Mouse (Mus musculus) neural tube, embryonic 12.5 days (tissue): ENCODE results near the gene Ganab. TPM values are rescaled to one million over a fixed set of nuclear protein-coding genes. Genes with fewer than 3 reads are reported as not detected.
"Not testable (repeated sequence)": the region's sequence is repeated elsewhere in the genome, so short reads cannot be mapped to it uniquely, and the experiment has no call there.

Source experiments
- ATAC-seq: fragments of 200-750 bp; cut with Nextera tagmentation; 2 replicates; pipeline ENCODE4 v1.8.0; 2017; ENCODE audit warnings: low read depth, mild to moderate bottlenecking, moderate TSS enrichment, moderate library complexity; ENCODE audit not compliant: low FRiP score
- H3K27ac ChIP-seq: fragments of 300-500 bp; sonication (generic); 2 replicates; pipeline ENCODE4 v1.5.1; 2016
- H3K27me3 ChIP-seq: fragments of 300-500 bp; sonication (generic); replicated peaks from 2 replicates; pipeline ENCODE4 v1.6.1; 2016; ENCODE audit warnings: mild to moderate bottlenecking
- H3K36me3 ChIP-seq: fragments of 300-500 bp; sonication (generic); 2 replicates; pipeline ENCODE4 v1.6.1; 2016; ENCODE audit warnings: mild to moderate bottlenecking
- H3K4me1 ChIP-seq: fragments of 300-500 bp; sonication (generic); 2 replicates; pipeline ENCODE4 v1.6.1; 2016
- H3K4me2 ChIP-seq: fragments of 300-500 bp; sonication (generic); replicated peaks from 2 replicates; pipeline ENCODE4 v1.6.1; 2016; ENCODE audit warnings: mild to moderate bottlenecking
- H3K4me3 ChIP-seq: fragments of 300-500 bp; sonication (generic); 2 replicates; pipeline ENCODE4 v1.5.1; 2016
- H3K9ac ChIP-seq: fragments of 300-500 bp; sonication (generic); 2 replicates; pipeline ENCODE4 v1.6.1; 2016; ENCODE audit warnings: mild to moderate bottlenecking
- H3K9me3 ChIP-seq: fragments of 300-500 bp; sonication (generic); 2 replicates; pipeline ENCODE4 v1.6.1; 2016; ENCODE audit warnings: mild to moderate bottlenecking
- WGBS: fragments of 180-500 bp; shearing (Covaris S2); methylation state at CpG from one replicate; pipeline ENCODE4 v1.1.7; 2016; 5-methylcytosine and 5-hydroxymethylcytosine counted together
- polyA plus RNA-seq: library from polyadenylated mRNA; unstranded; fragments of >200 nt; fragmentation: Nextera tagmentation; extraction: Ambion mirVana; gene quantifications from 2 replicates; pipeline ENCODE4 v1.2.1, GENCODE M21; 2016

Gene Ganab
- 116 and 119 TPM in 2 replicates for polyA plus RNA-seq

- peak within 1 kb of the TSS; percentile 86 for H3K4me2 ChIP-seq
- ATAC-seq, result peak; percentile 99
- H3K9ac ChIP-seq, result peak within 1 kb of the TSS; percentile 93
- no peaks in the 10 kb centered on the region for H3K27me3 ChIP-seq
- peaks cover 34% of the 10 kb centered on the region for H3K4me1 ChIP-seq
- H3K9me3 ChIP-seq, result no peaks in the 10 kb centered on the region
- peaks cover 30% of the 10 kb centered on the region for H3K36me3 ChIP-seq
- H3K4me3 ChIP-seq, result peak within 1 kb of the TSS; percentile 94
- peak within 1 kb of the TSS; percentile 62 for H3K27ac ChIP-seq
- WGBS, result under 1% methylated on average over 53 of the region's 53 CpGs
Observed at GRCm38 (mm10) chr19:8897865-8898495, at the start of gene Ganab. Ganab (plus strand) TSS chr19:8898071.

GRCm38 (mm10) chr19:8848356-8848755 is 49.5 kb upstream of the Ganab start:
- no peak overlapping the region for H3K4me2 ChIP-seq
- no peak for ATAC-seq
- WGBS, result 93% methylated on average over 5 of the region's 5 CpGs
- H3K4me3 ChIP-seq, result no peak overlapping the region
- H3K4me1 ChIP-seq, result no peaks in the 10 kb centered on the region
- H3K36me3 ChIP-seq, result peaks cover 35% of the 10 kb centered on the region
- no peaks in the 10 kb centered on the region for H3K9me3 ChIP-seq
- no peak overlapping the region for H3K9ac ChIP-seq
- no peak overlapping the region for H3K27ac ChIP-seq
- no peaks in the 10 kb centered on the region; the same call in 1 of the 2 replicates for H3K27me3 ChIP-seq

- no peak within 1 kb of the TSS for H3K27ac ChIP-seq
- H3K4me3 ChIP-seq, result no peak within 1 kb of the TSS
- ATAC-seq, result no peak
- H3K9me3 ChIP-seq, result no peaks in the 10 kb centered on the region
- no peaks in the 10 kb centered on the region for H3K4me1 ChIP-seq
- no peaks in the 10 kb centered on the region; the same call in 1 of the 2 replicates for H3K27me3 ChIP-seq
- no peak within 1 kb of the TSS for H3K9ac ChIP-seq
- H3K36me3 ChIP-seq, result peaks cover 35% of the 10 kb centered on the region
- H3K4me2 ChIP-seq, result no peak within 1 kb of the TSS
- 44% methylated on average over 7 of the region's 7 CpGs for WGBS
Observed at GRCm38 (mm10) chr19:8850402-8850901, 47.4 kb upstream of the Ganab start, which contains the start of gene Lrrn4cl. Lrrn4cl (plus strand) TSS chr19:8850768.

GRCm38 (mm10) chr19:8851639-8852038 is 46.2 kb upstream of the Ganab start:
- peaks cover 25% of the 10 kb centered on the region for H3K36me3 ChIP-seq
- no peak overlapping the region for H3K4me2 ChIP-seq
- 54% methylated on average over 7 of the region's 7 CpGs for WGBS

DNA sequence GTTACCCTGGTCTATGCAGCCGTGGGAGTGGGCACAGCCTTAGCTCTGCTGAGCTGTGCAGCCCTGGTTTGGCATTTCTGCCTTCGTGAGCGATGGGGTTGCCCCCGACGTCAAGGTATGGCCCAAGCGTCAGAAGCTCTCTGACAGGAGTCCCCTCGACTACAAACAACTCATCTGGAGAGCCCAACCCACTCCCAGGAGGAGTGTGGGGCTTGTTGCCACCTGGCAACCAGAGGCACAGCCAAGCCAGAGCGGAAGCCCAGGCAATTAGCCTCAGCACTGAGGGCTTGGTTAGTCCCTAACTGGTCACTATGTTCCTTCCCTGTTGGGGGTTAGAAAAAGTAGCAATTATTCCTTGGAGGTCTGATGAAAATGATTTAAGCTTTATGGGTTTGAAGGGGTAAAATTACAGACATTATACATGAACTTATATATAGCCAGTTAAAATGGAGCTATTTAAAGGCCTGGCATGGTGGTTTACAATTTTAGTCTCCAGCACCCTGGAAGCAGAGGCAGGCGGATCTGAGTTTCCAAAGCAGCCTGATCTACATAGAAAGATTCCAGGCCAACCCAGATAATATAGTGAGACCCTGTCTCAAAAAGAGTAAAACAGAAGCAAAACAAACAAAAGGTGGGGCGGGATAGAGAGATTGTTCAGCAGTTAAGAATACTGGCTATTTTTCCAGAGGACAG is 45.5 kb upstream of the Ganab start:
- Histone ChIP-seq H3K4me3 (no peak overlapping the region), H3K4me1 (no peaks in the 10 kb centered on the region), H3K27ac (no peak overlapping the region), H3K9ac (no peak overlapping the region), H3K27me3 (no peaks in the 10 kb centered on the region; the same call in 1 of the 2 replicates), H3K36me3 (peaks cover 17% of the 10 kb centered on the region), H3K9me3 (no peaks in the 10 kb centered on the region), H3K4me2 (no peak overlapping the region)
- no peak for ATAC-seq
- 63% methylated on average over 10 of the region's 10 CpGs for WGBS

More at GRCm38 (mm10) chr19:8851639-8852038, 46.2 kb upstream of the Ganab start:
- Histone ChIP-seq H3K4me1 (no peaks in the 10 kb centered on the region), H3K27me3 (no peaks in the 10 kb centered on the region; the same call in 1 of the 2 replicates), H3K4me3 (no peak overlapping the region), H3K9ac (no peak overlapping the region), H3K27ac (no peak overlapping the region), H3K9me3 (no peaks in the 10 kb centered on the region)
- no peak for ATAC-seq

GRCm38 (mm10) chr19:8853117-8853516 is 44.8 kb upstream of the Ganab start:
- no peak overlapping the region for H3K4me2 ChIP-seq
- no peaks in the 10 kb centered on the region for H3K4me1 ChIP-seq
- no peak overlapping the region for H3K4me3 ChIP-seq
- H3K36me3 ChIP-seq, result peaks cover 11% of the 10 kb centered on the region; the same call in 1 of the 2 replicates
- no peak overlapping the region for H3K9ac ChIP-seq
- ATAC-seq, result no peak
- no peak overlapping the region for H3K27ac ChIP-seq
- no peaks in the 10 kb centered on the region; the same call in 1 of the 2 replicates for H3K27me3 ChIP-seq
- H3K9me3 ChIP-seq, result no peaks in the 10 kb centered on the region
- WGBS, result 82% methylated on average over 3 of the region's 3 CpGs

- Histone ChIP-seq H3K36me3 (no peaks in the 10 kb centered on the region), H3K27me3 (no peaks in the 10 kb centered on the region), H3K9me3 (no peaks in the 10 kb centered on the region), H3K27ac (no peak overlapping the region), H3K4me2 (no peak overlapping the region), H3K9ac (no peak overlapping the region), H3K4me1 (no peaks in the 10 kb centered on the region), H3K4me3 (no peak overlapping the region)
- WGBS, result 40% methylated on average over 4 of the region's 4 CpGs
- no peak for ATAC-seq
Observed at GRCm38 (mm10) chr19:8857689-8858088, 40.2 kb upstream of the Ganab start.

DNA sequence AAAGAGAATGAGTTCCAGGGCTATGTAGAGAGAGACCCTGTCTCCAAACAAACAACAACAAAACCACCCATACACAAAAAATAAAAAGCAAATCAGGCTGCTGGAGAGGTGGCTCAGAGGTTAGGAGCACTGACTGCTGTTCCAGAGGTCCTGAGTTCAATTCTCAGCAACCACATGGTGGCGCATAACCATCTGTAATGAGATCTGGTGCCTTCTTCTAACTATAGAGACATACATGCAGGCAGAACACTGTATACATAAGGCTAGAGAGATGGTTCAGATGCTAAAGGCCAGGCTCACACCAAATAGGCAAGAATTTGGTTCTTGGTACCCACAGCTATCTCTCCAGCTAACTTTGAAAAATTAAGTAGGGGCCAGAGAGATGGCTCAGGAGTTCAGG is 38.9 kb upstream of the Ganab start:
- 24% methylated on average over 1 of the region's 1 CpGs for whole genome bisulfite sequencing
- no peak overlapping the region for H3K4me2 ChIP-seq
- H3K36me3 ChIP-seq, result no peaks in the 10 kb centered on the region
- H3K27me3 ChIP-seq, result no peaks in the 10 kb centered on the region
- no peaks in the 10 kb centered on the region for H3K9me3 ChIP-seq
- no peaks in the 10 kb centered on the region for H3K4me1 ChIP-seq
- ATAC-seq, result no peak
- no peak overlapping the region for H3K9ac ChIP-seq
- no peak overlapping the region for H3K27ac ChIP-seq
- no peak overlapping the region for H3K4me3 ChIP-seq

- H3K27me3 ChIP-seq, result no peaks in the 10 kb centered on the region
- no peaks in the 10 kb centered on the region for H3K36me3 ChIP-seq
- no peaks in the 10 kb centered on the region for H3K9me3 ChIP-seq
- no peak overlapping the region for H3K4me2 ChIP-seq
- ATAC-seq, result no peak
- H3K9ac ChIP-seq, result no peak overlapping the region
- no peak overlapping the region for H3K27ac ChIP-seq
- H3K4me1 ChIP-seq, result no peaks in the 10 kb centered on the region
- no peak overlapping the region for H3K4me3 ChIP-seq
- 82% methylated on average over 6 of the region's 6 CpGs for WGBS
Observed at GRCm38 (mm10) chr19:8864265-8864664, 33.6 kb upstream of the Ganab start.

DNA sequence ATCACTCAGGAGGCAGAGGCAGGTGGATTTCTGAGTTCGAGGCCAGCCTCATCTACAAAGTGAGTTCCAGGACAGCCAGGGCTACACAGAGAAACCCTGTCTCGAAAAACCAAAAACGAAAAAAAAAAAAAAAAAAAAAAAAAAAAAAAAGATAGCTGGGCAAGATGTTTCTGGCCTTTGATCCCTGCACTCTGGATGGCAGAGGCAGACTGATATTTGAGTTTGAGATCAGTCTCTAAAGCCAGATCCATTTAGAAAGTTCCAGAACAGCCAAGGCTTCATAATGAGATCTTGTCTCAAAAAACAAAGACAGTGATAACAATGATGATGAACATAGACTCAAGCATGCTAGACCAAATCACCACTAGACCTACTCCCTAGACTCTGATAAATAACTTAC is 27.5 kb upstream of the Ganab start:
- Histone ChIP-seq H3K4me2 (peak overlapping the region; percentile 92), H3K4me3 (peak overlapping the region; percentile 79; the same call in 1 of the 2 replicates), H3K36me3 (peaks cover 22% of the 10 kb centered on the region)
- H3K4me1 ChIP-seq, H3K27me3 ChIP-seq, H3K9me3 ChIP-seq, H3K27ac ChIP-seq, ATAC-seq, H3K9ac ChIP-seq: not testable (repeated sequence)
- whole genome bisulfite sequencing, result 70% methylated on average over 3 of the region's 3 CpGs

DNA sequence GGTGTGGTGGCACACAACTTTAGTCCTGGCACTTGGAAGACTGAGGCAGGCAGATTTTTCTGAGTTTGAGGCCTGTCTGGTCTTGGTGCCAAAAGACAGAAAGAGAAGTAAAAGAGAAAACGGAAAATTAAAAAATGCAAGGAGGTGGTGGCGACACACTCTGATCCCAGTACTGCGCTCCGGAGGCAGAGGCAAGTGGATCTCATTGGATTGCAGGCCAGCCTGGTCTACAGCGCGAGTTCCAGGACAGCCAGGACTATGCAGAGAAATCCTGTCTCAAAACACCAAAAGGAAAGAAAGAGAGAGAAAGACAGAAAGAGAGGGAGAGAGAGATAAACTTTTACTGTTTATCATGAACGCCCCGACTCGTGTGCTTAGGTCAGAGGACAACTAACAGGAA is 27.0 kb upstream of the Ganab start:
- Histone ChIP-seq H3K36me3 (peaks cover 27% of the 10 kb centered on the region), H3K4me2 (peak overlapping the region; percentile 92), H3K9me3 (no peaks in the 10 kb centered on the region), H3K4me3 (peak overlapping the region; percentile 79), H3K4me1 (peaks cover 9% of the 10 kb centered on the region), H3K27ac (peak overlapping the region; percentile 23; the same call in 1 of the 2 replicates), H3K27me3 (no peaks in the 10 kb centered on the region), H3K9ac (peak overlapping the region; percentile 96)
- peak; percentile 51 for ATAC-seq
- 64% methylated on average over 9 of the region's 9 CpGs for WGBS
